Mouse (Mus musculus): Measurements from ENCODE around the gene Plekhg5. TPM values are rescaled to one million over a fixed set of nuclear protein-coding genes. Genes with fewer than 3 reads are reported as not detected.

The Plekhg5 gene
- total and polyA plus RNA-seq, 3 experiments: 0.05 to 2.1 (median 1.1) TPM

- in situ Hi-C loops (cut with MboI; ENCODE audit: low pct_ligation_motif_present, low pct_unique_long_range_greater_than_20kb, low sequenced_read_pairs): no loop called here
- Histone ChIP-seq H3K4me2 (ENCODE audit: insufficient read depth, low read depth, poor library complexity, severe bottlenecking) (no peak overlapping the region), H3K9me3 (replicated peaks; ENCODE audit: low read length) (peaks cover 5% of the 10 kb centered on the region), H3K36me3 (replicated peaks in 1 of 2; ENCODE audit: control insufficient read depth in 1 of 2, insufficient read depth in 1 of 2, low read length in 1 of 2) (no peaks in the 10 kb centered on the region), H3K27ac (ENCODE audit: insufficient read depth, low read depth) (no peak overlapping the region), H3K4me1 (ENCODE audit: control insufficient read depth in 1 of 2, insufficient read depth in 2 of 2) (peaks cover 10 to 12% of the 10 kb centered on the region in 2 experiments), H3K27me3 (replicated peaks) (peaks cover 17% of the 10 kb centered on the region), H3K79me2 (replicated peaks; ENCODE audit: control insufficient read depth, extremely low read depth, insufficient read depth, poor library complexity, severe bottlenecking) (no peaks in the 10 kb centered on the region), H3K9ac (ENCODE audit: insufficient read depth, low read depth) (no peak overlapping the region), H3K4me3 (replicated peaks in 1 of 3; ENCODE audit: low read depth in 2 of 3, low read length in 2 of 3, poor library complexity in 1 of 3) (no peak overlapping the region)
- DNase-seq (ENCODE audit: extremely low read depth): no peak
- no peak for TF ChIP-seq SMC3 (IDR thresholded peaks at IDR 0.05; ENCODE audit: low read depth, low read length)
- no peak for TF ChIP-seq JUND (conservative IDR thresholded peaks at IDR 0.05; ENCODE audit: low read depth, low read length)
- no peak for TF ChIP-seq BHLHE40 (IDR thresholded peaks at IDR 0.05; ENCODE audit: low read depth, low read length)
- TF ChIP-seq MAX (IDR thresholded peaks at IDR 0.05; ENCODE audit: low read length): no peak
- TF ChIP-seq ETS1 (conservative IDR thresholded peaks at IDR 0.05; ENCODE audit: low read depth, low read length): no peak
- no peak for TF ChIP-seq HCFC1 (IDR thresholded peaks at IDR 0.05; ENCODE audit: low read depth, low read length)
- no peak for TF ChIP-seq USF1 (IDR thresholded peaks at IDR 0.05; ENCODE audit: low read depth, low read length)
- no peak for TF ChIP-seq ELF1 (IDR thresholded peaks at IDR 0.05; ENCODE audit: low read depth, low read length)
- no peak for TF ChIP-seq MEF2A (IDR thresholded peaks at IDR 0.05; ENCODE audit: borderline replicate concordance, low read depth, low read length)
- TF ChIP-seq GABPA (IDR thresholded peaks at IDR 0.05; ENCODE audit: insufficient replicate concordance, low read depth, low read length): no peak
- TF ChIP-seq CTCF (conservative IDR thresholded peaks at IDR 0.05 in 1 of 2, IDR thresholded peaks at IDR 0.05 in 1 of 2; ENCODE audit: low read depth in 2 of 2, low read length in 2 of 2): no peak
- TF ChIP-seq MYC (IDR thresholded peaks at IDR 0.05; ENCODE audit: low read depth, low read length): no peak
- no peak for TF ChIP-seq PAX5 (IDR thresholded peaks at IDR 0.05; ENCODE audit: low read length)
- TF ChIP-seq ZKSCAN1 (IDR thresholded peaks at IDR 0.05; ENCODE audit: borderline replicate concordance, low read depth, low read length): no peak
- no peak for TF ChIP-seq NELFE (IDR thresholded peaks at IDR 0.05; ENCODE audit: low read depth, low read length)
- no peak for TF ChIP-seq CHD2 (IDR thresholded peaks at IDR 0.05; ENCODE audit: low read length)
- TF ChIP-seq TCF12 (IDR thresholded peaks at IDR 0.05; ENCODE audit: low read depth, low read length): no peak
- dilution Hi-C loops (cut with MboI; ENCODE audit: extremely low pct_ligation_motif_present, extremely low pct_unique_long_range_greater_than_20kb, low sequenced_read_pairs): no loop called here
Observed at GRCm38 (mm10) chr4:152073715-152074114, 1.4 kb downstream of the Plekhg5 start.

GRCm38 (mm10) chr4:152074548-152074947 is 2.2 kb downstream of the Plekhg5 start:
- Histone ChIP-seq H3K9me3 (replicated peaks; ENCODE audit: low read length) (peaks cover 5% of the 10 kb centered on the region), H3K9ac (ENCODE audit: insufficient read depth, low read depth) (no peak overlapping the region), H3K4me2 (ENCODE audit: insufficient read depth, low read depth, poor library complexity, severe bottlenecking) (no peak overlapping the region), H3K27ac (ENCODE audit: insufficient read depth, low read depth) (no peak overlapping the region), H3K79me2 (replicated peaks; ENCODE audit: control insufficient read depth, extremely low read depth, insufficient read depth, poor library complexity, severe bottlenecking) (no peaks in the 10 kb centered on the region), H3K4me1 (ENCODE audit: control insufficient read depth in 1 of 2, insufficient read depth in 2 of 2) (peaks cover 10 to 12% of the 10 kb centered on the region in 2 experiments), H3K27me3 (replicated peaks) (peaks cover 17% of the 10 kb centered on the region), H3K4me3 (replicated peaks in 1 of 3; ENCODE audit: low read depth in 2 of 3, low read length in 2 of 3, poor library complexity in 1 of 3) (no peak overlapping the region), H3K36me3 (replicated peaks in 1 of 2; ENCODE audit: control insufficient read depth in 1 of 2, insufficient read depth in 1 of 2, low read length in 1 of 2) (no peaks in the 10 kb centered on the region)
- TF ChIP-seq GABPA (IDR thresholded peaks at IDR 0.05; ENCODE audit: insufficient replicate concordance, low read depth, low read length): no peak
- TF ChIP-seq POLR2AphosphoS2 (IDR thresholded peaks at IDR 0.05; ENCODE audit: low read depth, low read length): no peak
- TF ChIP-seq POLR2A (IDR thresholded peaks at IDR 0.05; ENCODE audit: low read depth, low read length): no peak
- in situ Hi-C loops (cut with MboI; ENCODE audit: low pct_ligation_motif_present, low pct_unique_long_range_greater_than_20kb, low sequenced_read_pairs): no loop called here
- DNase-seq (ENCODE audit: extremely low read depth): no peak
- dilution Hi-C loops (cut with MboI; ENCODE audit: extremely low pct_ligation_motif_present, extremely low pct_unique_long_range_greater_than_20kb, low sequenced_read_pairs): no loop called here
